Mouse (Mus musculus) liver, adult 2 months (tissue): Measurements from ENCODE around the gene Denr.

ENCODE experiments used
- CTCF ChIP-seq: fragments of 200-500 bp; IDR thresholded peaks from 2 replicates; pipeline ENCODE4 v1.5.1; 2011; ENCODE audit warnings: low read depth, low read length, control low read depth
- POLR2A ChIP-seq: fragments of 200-500 bp; IDR thresholded peaks from 2 replicates; pipeline ENCODE4 v1.6.1; 2011; ENCODE audit warnings: low read length, control low read depth; ENCODE audit not compliant: insufficient read depth; ENCODE audit errors: extremely low read depth

- peak; percentile 90 for TF ChIP-seq POLR2A
- TF ChIP-seq CTCF: no peak
Measured at GRCm38 (mm10) chr5:123973299-123974178, 66.6 kb downstream of the Denr start, which contains the start of gene Hip1r.
